Mouse (Mus musculus) neural tube, embryonic 15.5 days (tissue): Measurements from ENCODE around the gene Olig2. TPM values are rescaled to one million over a fixed set of nuclear protein-coding genes. Genes with fewer than 3 reads are reported as not detected.

Source experiments
- ATAC-seq: fragments of 200-750 bp; cut with Nextera tagmentation; 2 replicates; pipeline ENCODE4 v1.8.0; 2017; ENCODE audit warnings: mild to moderate bottlenecking, moderate TSS enrichment, moderate library complexity; ENCODE audit not compliant: low FRiP score
- H3K27ac ChIP-seq: fragments of 300-500 bp; sonication (generic); replicated peaks from 2 replicates; pipeline ENCODE4 v1.5.1; 2015; ENCODE audit warnings: mild to moderate bottlenecking, inconsistent platforms
- H3K27me3 ChIP-seq: fragments of 300-500 bp; sonication (generic); replicated peaks from 2 replicates; pipeline ENCODE4 v1.6.1; 2015; ENCODE audit warnings: inconsistent platforms
- H3K36me3 ChIP-seq: fragments of 300-500 bp; sonication (generic); 2 replicates; pipeline ENCODE4 v1.6.1; 2015; ENCODE audit warnings: inconsistent platforms
- H3K4me1 ChIP-seq: fragments of 300-500 bp; sonication (generic); 2 replicates; pipeline ENCODE4 v1.6.1; 2015; ENCODE audit warnings: inconsistent platforms
- H3K4me2 ChIP-seq: fragments of 300-500 bp; sonication (generic); 2 replicates; pipeline ENCODE4 v1.6.1; 2015; ENCODE audit warnings: inconsistent platforms, mild to moderate bottlenecking, moderate library complexity
- H3K4me3 ChIP-seq: fragments of 300-500 bp; sonication (generic); replicated peaks from 2 replicates; pipeline ENCODE4 v1.5.1; 2015; ENCODE audit warnings: mild to moderate bottlenecking, inconsistent platforms
- H3K9ac ChIP-seq: fragments of 300-500 bp; sonication (generic); replicated peaks from 2 replicates; pipeline ENCODE4 v1.6.1; 2015; ENCODE audit warnings: mild to moderate bottlenecking, inconsistent platforms
- H3K9me3 ChIP-seq: fragments of 300-500 bp; sonication (generic); replicated peaks from 2 replicates; pipeline ENCODE4 v1.6.1; 2016; ENCODE audit warnings: inconsistent platforms
- WGBS: fragments of 180-500 bp; shearing (Covaris S2); methylation state at CpG from one replicate; pipeline ENCODE4 v1.1.7; 2015; ENCODE audit warnings: mixed read lengths; 5-methylcytosine and 5-hydroxymethylcytosine counted together
- polyA plus RNA-seq: library from polyadenylated mRNA; unstranded; fragments of >200 nt; fragmentation: Nextera tagmentation; extraction: Ambion mirVana; gene quantifications from 2 replicates; pipeline ENCODE4 v1.2.1, GENCODE M21; 2015

Olig2 gene
- polyA plus RNA-seq, 1 experiment from 2014 or later = 9.9 TPM

GRCm38 (mm10) chr16:91217077-91217476, 8.2 kb upstream of the Olig2 start:
- no peak overlapping the region for H3K4me2 ChIP-seq
- peaks cover 9% of the 10 kb centered on the region for H3K4me1 ChIP-seq
- H3K27me3 ChIP-seq = peaks cover 98% of the 10 kb centered on the region
- H3K27ac ChIP-seq = no peak overlapping the region
- no peak overlapping the region for H3K4me3 ChIP-seq
- no peaks in the 10 kb centered on the region for H3K9me3 ChIP-seq
- ATAC-seq = no peak
- no peak overlapping the region for H3K9ac ChIP-seq
- H3K36me3 ChIP-seq = no peaks in the 10 kb centered on the region
- 31% methylated on average over 6 of the region's 6 CpGs for WGBS

- Histone ChIP-seq H3K36me3 (no peaks in the 10 kb centered on the region), H3K9ac (no peak overlapping the region), H3K27me3 (peaks cover 99% of the 10 kb centered on the region), H3K9me3 (no peaks in the 10 kb centered on the region), H3K27ac (no peak overlapping the region), H3K4me1 (peaks cover 16% of the 10 kb centered on the region), H3K4me3 (no peak overlapping the region), H3K4me2 (no peak overlapping the region)
- 77% methylated on average over 6 of the region's 6 CpGs for WGBS
- ATAC-seq = no peak
Measured at GRCm38 (mm10) chr16:91217948-91218347, 7.3 kb upstream of the Olig2 start.

- no peak for ATAC-seq
- H3K4me1 ChIP-seq = peaks cover 21% of the 10 kb centered on the region
- no peak overlapping the region for H3K9ac ChIP-seq
- H3K36me3 ChIP-seq = no peaks in the 10 kb centered on the region
- 10% methylated on average over 14 of the region's 14 CpGs for WGBS
- no peaks in the 10 kb centered on the region for H3K9me3 ChIP-seq
- H3K27ac ChIP-seq = no peak overlapping the region
- H3K4me3 ChIP-seq = no peak overlapping the region
- peaks cover 99% of the 10 kb centered on the region for H3K27me3 ChIP-seq
- H3K4me2 ChIP-seq = no peak overlapping the region
Measured at GRCm38 (mm10) chr16:91219246-91219645, 6.0 kb upstream of the Olig2 start.

GRCm38 (mm10) chr16:91222171-91222642, 3.0 kb upstream of the Olig2 start:
- no peak overlapping the region for H3K9ac ChIP-seq
- WGBS = under 1% methylated on average over 25 of the region's 25 CpGs
- peak overlapping the region; percentile 36 for H3K4me2 ChIP-seq
- ATAC-seq = no peak
- H3K4me3 ChIP-seq = peak overlapping the region; percentile 20
- peaks cover 99% of the 10 kb centered on the region for H3K27me3 ChIP-seq
- H3K27ac ChIP-seq = peak overlapping the region; percentile 37; the same call in 1 of the 2 replicates
- no peaks in the 10 kb centered on the region for H3K9me3 ChIP-seq
- no peaks in the 10 kb centered on the region for H3K36me3 ChIP-seq
- H3K4me1 ChIP-seq = peaks cover 41% of the 10 kb centered on the region

- no peak overlapping the region for H3K9ac ChIP-seq
- peak overlapping the region; percentile 36 for H3K4me2 ChIP-seq
- H3K27ac ChIP-seq = peak overlapping the region; percentile 37; the same call in 1 of the 2 replicates
- WGBS = under 1% methylated on average over 27 of the region's 27 CpGs
- H3K4me1 ChIP-seq = peaks cover 42% of the 10 kb centered on the region
- H3K27me3 ChIP-seq = peaks cover 100% of the 10 kb centered on the region
- H3K4me3 ChIP-seq = peak overlapping the region; percentile 20
- no peaks in the 10 kb centered on the region for H3K36me3 ChIP-seq
- no peaks in the 10 kb centered on the region for H3K9me3 ChIP-seq
- ATAC-seq = peak; percentile 22; the same call in 1 of the 2 replicates
Measured at GRCm38 (mm10) chr16:91222643-91223271, 2.5 kb upstream of the Olig2 start.

- H3K36me3 ChIP-seq = no peaks in the 10 kb centered on the region
- H3K4me2 ChIP-seq = peak overlapping the region; percentile 36
- no peak overlapping the region for H3K9ac ChIP-seq
- H3K9me3 ChIP-seq = no peaks in the 10 kb centered on the region
- H3K27ac ChIP-seq = 0 out of 2 replicates have a peak overlapping the region, but pooled peaks have one; percentile 37
- H3K4me3 ChIP-seq = peak overlapping the region; percentile 15; the same call in 1 of the 2 replicates
- ATAC-seq = no peak
- peaks cover 96% of the 10 kb centered on the region for H3K27me3 ChIP-seq
- WGBS = 2% methylated on average over 35 of the region's 35 CpGs
- H3K4me1 ChIP-seq = peaks cover 42% of the 10 kb centered on the region
Measured at GRCm38 (mm10) chr16:91223327-91224067, 1.8 kb upstream of the Olig2 start.

- Histone ChIP-seq H3K4me3 (no peak overlapping the region), H3K4me2 (no peak overlapping the region), H3K4me1 (peaks cover 42% of the 10 kb centered on the region), H3K27me3 (peaks cover 96% of the 10 kb centered on the region), H3K36me3 (no peaks in the 10 kb centered on the region), H3K9me3 (no peaks in the 10 kb centered on the region), H3K27ac (no peak overlapping the region), H3K9ac (no peak overlapping the region)
- no peak for ATAC-seq
- WGBS = 3% methylated on average over 10 of the region's 10 CpGs
Measured at GRCm38 (mm10) chr16:91224068-91224402, 1.2 kb upstream of the Olig2 start.

- H3K27ac ChIP-seq = 0 out of 2 replicates have a peak overlapping the region, but pooled peaks have one; percentile 23
- no peaks in the 10 kb centered on the region for H3K36me3 ChIP-seq
- peak overlapping the region; percentile 39 for H3K4me2 ChIP-seq
- H3K4me1 ChIP-seq = peaks cover 42% of the 10 kb centered on the region
- H3K9me3 ChIP-seq = no peaks in the 10 kb centered on the region
- no peak for ATAC-seq
- H3K9ac ChIP-seq = no peak overlapping the region
- WGBS = 2% methylated on average over 26 of the region's 26 CpGs
- H3K4me3 ChIP-seq = peak overlapping the region; percentile 26
- H3K27me3 ChIP-seq = peaks cover 96% of the 10 kb centered on the region
Measured at GRCm38 (mm10) chr16:91224481-91225232, 600 bp upstream of the Olig2 start.

GRCm38 (mm10) chr16:91226038-91226882, 1.0 kb downstream of the Olig2 start:
- WGBS = under 1% methylated on average over 60 of the region's 60 CpGs
- Histone ChIP-seq H3K27ac (no peak overlapping the region), H3K4me2 (peak overlapping the region; percentile 32)

GRCm38 (mm10) chr16:91226883-91227759, 1.9 kb downstream of the Olig2 start:
- no peaks in the 10 kb centered on the region for H3K36me3 ChIP-seq
- no peak overlapping the region; the same call in 1 of the 2 replicates for H3K27ac ChIP-seq
- peak overlapping the region; percentile 32 for H3K4me2 ChIP-seq
- 1% methylated on average over 69 of the region's 85 CpGs for WGBS
- peaks cover 94% of the 10 kb centered on the region for H3K27me3 ChIP-seq
- no peak overlapping the region for H3K9ac ChIP-seq
- peak overlapping the region; percentile 26 for H3K4me3 ChIP-seq
- H3K9me3 ChIP-seq = no peaks in the 10 kb centered on the region
- H3K4me1 ChIP-seq = peaks cover 33% of the 10 kb centered on the region
- ATAC-seq = no peak

More at GRCm38 (mm10) chr16:91226038-91226882, 1.0 kb downstream of the Olig2 start:
- Histone ChIP-seq H3K4me3 (peak overlapping the region; percentile 26), H3K36me3 (no peaks in the 10 kb centered on the region), H3K4me1 (peaks cover 34% of the 10 kb centered on the region), H3K9ac (no peak overlapping the region), H3K9me3 (no peaks in the 10 kb centered on the region), H3K27me3 (peaks cover 95% of the 10 kb centered on the region)
- no peak for ATAC-seq
